Mouse (Mus musculus) naive thymus-derived CD4-positive, alpha-beta T cell, adult 2 months (primary cell): ENCODE data around the gene Cnot10.

Experiments
- DNase-seq: peaks from one replicate; pipeline ENCODE4 v3.0.0-alpha.2; 2011; ENCODE audit warnings: low read depth

Cnot10 gene

GRCm38 (mm10) chr9:114639839-114640646 lies at the start of gene Cnot10:
TSS of gene Cnot10 (minus strand) at chr9:114640184.
- peak; percentile 99 for DNase-seq

GRCm38 (mm10) chr9:114688953-114689407 lies 49.0 kb upstream of the Cnot10 start:
- no peak for DNase-seq

- DNase-seq: peak; percentile 96
Observed at GRCm38 (mm10) chr9:114688252-114688952, 48.4 kb upstream of the Cnot10 start, which contains the start of gene Dync1li1. TSS of gene Dync1li1 (plus strand) at chr9:114688790.

- DNase-seq: no peak
Observed at GRCm38 (mm10) chr9:114687639-114688038, 47.7 kb upstream of the Cnot10 start.

GRCm38 (mm10) chr9:114686245-114686644 lies 46.3 kb upstream of the Cnot10 start:
- no peak for DNase-seq

- DNase-seq: no peak
Observed at GRCm38 (mm10) chr9:114682193-114682592, 42.2 kb upstream of the Cnot10 start.

GRCm38 (mm10) chr9:114680531-114680930 lies 40.5 kb upstream of the Cnot10 start:
- no peak for DNase-seq

- no peak for DNase-seq
Observed at GRCm38 (mm10) chr9:114679944-114680343, 40.0 kb upstream of the Cnot10 start.

GRCm38 (mm10) chr9:114678576-114678975 lies 38.6 kb upstream of the Cnot10 start:
- DNase-seq: no peak

- DNase-seq: no peak
Observed at GRCm38 (mm10) chr9:114673626-114674025, 33.6 kb upstream of the Cnot10 start.

GRCm38 (mm10) chr9:114672703-114673561 lies 32.9 kb upstream of the Cnot10 start:
- no peak for DNase-seq

- no peak for DNase-seq
Observed at GRCm38 (mm10) chr9:114671946-114672345, 32.0 kb upstream of the Cnot10 start.

GRCm38 (mm10) chr9:114669011-114669410 lies 29.0 kb upstream of the Cnot10 start:
- DNase-seq: no peak

GRCm38 (mm10) chr9:114668047-114668446 lies 28.1 kb upstream of the Cnot10 start:
- DNase-seq: no peak

GRCm38 (mm10) chr9:114666858-114667257 lies 26.9 kb upstream of the Cnot10 start:
- no peak for DNase-seq

- DNase-seq: no peak
Observed at GRCm38 (mm10) chr9:114663782-114664181, 23.8 kb upstream of the Cnot10 start.

GRCm38 (mm10) chr9:114661991-114662390 lies 22.0 kb upstream of the Cnot10 start:
- DNase-seq: no peak

GRCm38 (mm10) chr9:114660983-114661382 lies 21.0 kb upstream of the Cnot10 start:
- DNase-seq: no peak

- DNase-seq: no peak
Observed at GRCm38 (mm10) chr9:114660506-114660905, 20.5 kb upstream of the Cnot10 start.

- DNase-seq: no peak
Observed at GRCm38 (mm10) chr9:114656701-114657100, 16.7 kb upstream of the Cnot10 start.

- no peak for DNase-seq
Observed at GRCm38 (mm10) chr9:114655356-114655755, 15.4 kb upstream of the Cnot10 start.
